Mouse (Mus musculus): ENCODE results near the gene Atp4a.

GRCm38 (mm10) chr7:30681897-30682296 lies 30.1 kb upstream of the Atp4a start:
- no peak for TF ChIP-seq CTCF (IDR thresholded peaks at IDR 0.05; ENCODE audit: extremely low read depth, insufficient read length, insufficient replicate concordance, low read depth, low read length)
- no peak for TF ChIP-seq POLR2A (IDR thresholded peaks at IDR 0.05; ENCODE audit: low read depth, low read length)

Measured in small intestine, adult 2 months (tissue).